Mouse (Mus musculus) right cerebral cortex, adult 18-20 months (tissue): ENCODE results near the gene Ptprs.

Experiments
- DNase-seq: peaks from one replicate; pipeline ENCODE4 v3.0.0; 2022; ENCODE audit warnings: mixed read lengths

Gene Ptprs

GRCm38 (mm10) chr17:56372109-56372508, 104.2 kb downstream of the Ptprs start:
- no peak for DNase-seq

GRCm38 (mm10) chr17:56371029-56371660, 105.1 kb downstream of the Ptprs start:
- peak; percentile 91 for DNase-seq

- DNase-seq: peak; percentile 58
Observed at GRCm38 (mm10) chr17:56370090-56370489, 106.2 kb downstream of the Ptprs start.

GRCm38 (mm10) chr17:56368291-56368790, 107.9 kb downstream of the Ptprs start:
- DNase-seq: no peak

GRCm38 (mm10) chr17:56365791-56366673, 110.3 kb downstream of the Ptprs start:
- DNase-seq: no peak
